Mouse (Mus musculus) testis, postnatal 14 days (tissue): ENCODE measurements around the gene Dhx35.

Experiments used
- DNase-seq: peaks from one replicate; pipeline ENCODE4 v3.0.0; 2021; ENCODE audit warnings: low spot score

The Dhx35 gene

GRCm38 (mm10) chr2:158794494-158795004 is at the start of gene Dhx35:
Dhx35 (plus strand) TSS chr2:158794807.
- peak; percentile 92 for DNase-seq

GRCm38 (mm10) chr2:158745049-158745482 is 49.5 kb upstream of the Dhx35 start:
- DNase-seq = no peak

GRCm38 (mm10) chr2:158746164-158746563 is 48.4 kb upstream of the Dhx35 start:
- no peak for DNase-seq

GRCm38 (mm10) chr2:158749366-158749765 is 45.2 kb upstream of the Dhx35 start:
- DNase-seq = no peak

GRCm38 (mm10) chr2:158760231-158760630 is 34.4 kb upstream of the Dhx35 start:
- no peak for DNase-seq

- no peak for DNase-seq
Measured at GRCm38 (mm10) chr2:158762339-158762738, 32.3 kb upstream of the Dhx35 start.

- peak; percentile 96 for DNase-seq
Measured at GRCm38 (mm10) chr2:158767742-158768339, 26.8 kb upstream of the Dhx35 start, which contains the start of gene Fam83d. Fam83d (plus strand) TSS chr2:158768093.

- DNase-seq = peak; percentile 53
Measured at GRCm38 (mm10) chr2:158768350-158768749, 26.3 kb upstream of the Dhx35 start.

GRCm38 (mm10) chr2:158768771-158769170 is 25.8 kb upstream of the Dhx35 start:
- DNase-seq = no peak

- DNase-seq = no peak
Measured at GRCm38 (mm10) chr2:158770126-158770757, 24.4 kb upstream of the Dhx35 start.

GRCm38 (mm10) chr2:158771066-158771763 is 23.4 kb upstream of the Dhx35 start:
- no peak for DNase-seq

GRCm38 (mm10) chr2:158772808-158773207 is 21.8 kb upstream of the Dhx35 start:
- no peak for DNase-seq

GRCm38 (mm10) chr2:158774886-158775285 is 19.7 kb upstream of the Dhx35 start:
- no peak for DNase-seq

- DNase-seq = no peak
Measured at GRCm38 (mm10) chr2:158776716-158777115, 17.9 kb upstream of the Dhx35 start.

- DNase-seq = no peak
Measured at GRCm38 (mm10) chr2:158777490-158777889, 17.1 kb upstream of the Dhx35 start.

GRCm38 (mm10) chr2:158778349-158778748 is 16.3 kb upstream of the Dhx35 start:
- DNase-seq = no peak

GRCm38 (mm10) chr2:158781126-158781525 is 13.5 kb upstream of the Dhx35 start:
- DNase-seq = no peak

- no peak for DNase-seq
Measured at GRCm38 (mm10) chr2:158786927-158787795, 7.4 kb upstream of the Dhx35 start.

- DNase-seq = no peak
Measured at GRCm38 (mm10) chr2:158795043-158795442, 436 bp downstream of the Dhx35 start.

- DNase-seq = no peak
Measured at GRCm38 (mm10) chr2:158795875-158796274, 1.3 kb downstream of the Dhx35 start.

- DNase-seq = no peak
Measured at GRCm38 (mm10) chr2:158799328-158799727, 4.7 kb downstream of the Dhx35 start.

GRCm38 (mm10) chr2:158800788-158801187 is 6.2 kb downstream of the Dhx35 start:
- DNase-seq = no peak
